Mouse (Mus musculus): Measurements from ENCODE around the gene B3gnt7. TPM values are rescaled to one million over a fixed set of nuclear protein-coding genes. Genes with fewer than 3 reads are reported as not detected.

Gene B3gnt7
- total RNA-seq (2021): under 1 TPM; 0.54 to 0.65 TPM
- long read RNA-seq, experiment 1, partial matches to known transcripts: 0 of 1 reads
- long read RNA-seq, experiment 1, other reads (novel, unspliced or antisense): 1 of 1 reads
- long read RNA-seq, experiment 2: 0 reads

DNA sequence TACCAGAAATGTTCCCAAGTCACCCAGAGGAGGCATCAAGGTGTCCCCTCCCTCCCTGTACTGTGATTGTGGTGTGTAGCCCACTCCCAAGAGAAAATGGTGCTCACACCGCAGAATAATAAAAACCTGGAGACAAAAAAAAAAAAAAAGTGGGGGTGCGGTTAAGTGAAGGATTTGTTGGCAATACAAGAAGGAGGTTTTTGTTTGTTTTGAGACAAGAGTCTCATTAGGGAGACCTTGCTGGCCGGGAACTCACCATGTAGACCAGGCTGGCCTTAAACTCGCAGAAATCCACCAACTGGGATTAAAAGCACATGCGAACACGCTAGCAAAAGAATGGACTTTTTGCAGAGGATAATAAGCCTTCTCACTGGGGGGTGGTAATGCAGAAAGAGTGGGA is at the start of gene B3gnt7:
TSS of gene B3gnt7 (plus strand) at position 301 of the 400 bp plus-strand sequence.
- DNase-seq (ENCODE audit: low spot score in 2 of 2): no peak

DNA sequence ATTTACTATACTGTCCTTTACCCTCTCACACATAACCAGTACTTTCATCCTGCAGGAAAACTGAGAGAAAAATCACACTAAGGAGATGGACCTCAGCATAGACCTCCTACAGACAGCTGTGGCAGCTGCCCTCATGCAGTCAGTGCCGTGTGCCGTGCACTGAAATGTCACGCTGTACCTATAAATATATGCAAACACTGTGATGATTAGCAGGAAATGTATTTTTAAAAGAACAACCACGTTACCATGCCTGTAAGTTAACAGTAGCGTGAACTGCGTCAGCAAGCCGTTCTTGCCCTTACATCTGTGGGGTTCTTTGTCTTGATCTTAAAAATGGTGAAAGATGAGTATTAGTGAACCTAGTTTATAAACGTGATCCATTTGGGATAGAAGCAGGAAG is 49.2 kb upstream of the B3gnt7 start:
- DNase-seq (ENCODE audit: low spot score in 2 of 2): no peak

- DNase-seq (ENCODE audit: low spot score in 2 of 2): no peak
Measured at GRCm38 (mm10) chr1:86256311-86256710, 46.3 kb upstream of the B3gnt7 start.

GRCm38 (mm10) chr1:86257228-86257627 is 45.4 kb upstream of the B3gnt7 start:
- DNase-seq (ENCODE audit: low spot score in 2 of 2): no peak

DNA sequence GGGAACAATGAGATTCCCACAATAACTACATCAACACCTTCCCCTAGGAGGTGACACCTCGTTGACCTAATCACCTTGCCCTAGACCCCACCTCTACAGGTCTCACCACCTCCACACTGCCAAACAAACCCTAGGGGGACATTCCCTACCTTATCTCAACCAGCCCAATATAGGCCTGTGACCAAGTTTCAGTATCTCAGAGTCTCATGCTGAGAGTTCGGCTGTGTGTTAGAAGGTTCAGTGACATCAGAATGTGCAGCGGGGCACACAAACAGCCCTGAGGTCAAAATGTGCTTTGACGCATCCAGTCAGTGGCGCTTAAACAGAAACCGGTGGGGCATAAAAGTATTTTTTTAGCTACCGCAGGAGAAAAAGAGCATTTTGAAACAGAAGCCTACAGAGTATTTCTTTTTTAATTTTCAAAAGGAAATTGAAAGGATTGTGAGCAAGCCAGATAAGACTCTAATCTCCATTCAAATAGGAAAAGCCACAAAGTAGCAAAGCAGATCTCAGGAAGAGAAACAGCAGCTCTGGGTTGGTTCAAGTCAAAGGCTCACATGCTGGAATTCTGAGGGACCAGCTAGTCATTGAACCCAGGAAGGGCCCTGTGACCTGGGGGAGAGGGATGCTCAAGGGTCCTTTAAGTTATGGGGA is 44.3 kb upstream of the B3gnt7 start:
- DNase-seq (ENCODE audit: low spot score in 2 of 2): no peak

- no peak for DNase-seq (ENCODE audit: low spot score in 2 of 2)
Measured at GRCm38 (mm10) chr1:86263564-86264339, 38.9 kb upstream of the B3gnt7 start.

DNA sequence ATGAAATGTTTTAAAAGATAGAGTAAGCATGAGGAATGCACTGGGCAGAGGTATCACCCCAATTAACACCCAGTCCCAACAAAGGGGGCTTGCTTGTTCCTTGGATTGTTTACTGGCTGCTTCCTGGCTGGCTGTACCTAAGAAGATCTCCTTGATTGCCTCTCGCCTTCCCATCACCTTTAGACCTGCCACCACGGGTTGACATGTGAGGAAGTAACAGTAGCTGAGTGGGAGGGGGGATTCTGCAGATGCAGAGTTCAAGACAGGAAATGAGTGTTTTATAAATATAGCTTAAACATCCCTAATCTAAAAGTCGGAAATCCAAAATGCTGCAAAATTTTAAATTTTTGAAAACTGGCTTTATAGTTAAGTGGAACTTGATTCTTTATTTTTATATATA is 37.6 kb upstream of the B3gnt7 start:
- no peak for DNase-seq (ENCODE audit: low spot score in 2 of 2)

GRCm38 (mm10) chr1:86268492-86269189 is 34.0 kb upstream of the B3gnt7 start:
- no peak for DNase-seq (ENCODE audit: low spot score in 2 of 2)

DNA sequence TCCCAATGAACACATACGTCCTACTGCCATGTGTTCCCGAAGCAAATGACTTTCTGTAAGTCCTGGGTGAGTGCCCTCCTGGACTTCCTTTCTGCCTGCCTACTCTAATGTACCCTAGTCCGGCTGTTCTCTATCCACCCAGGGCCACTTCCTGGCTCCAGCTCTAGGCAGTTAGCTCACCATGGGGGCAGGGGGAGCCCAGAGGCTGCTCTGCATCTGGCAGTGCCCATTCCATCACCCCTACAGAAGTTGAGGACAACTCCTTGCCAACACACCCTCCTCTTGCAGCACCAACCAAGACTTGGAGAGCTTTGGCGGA is 33.5 kb upstream of the B3gnt7 start:
- no peak for DNase-seq (ENCODE audit: low spot score in 2 of 2)

GRCm38 (mm10) chr1:86271707-86272106 is 30.9 kb upstream of the B3gnt7 start:
- no peak for DNase-seq (ENCODE audit: low spot score in 2 of 2)

- DNase-seq (ENCODE audit: low spot score in 2 of 2): no peak
Measured at GRCm38 (mm10) chr1:86277055-86277454, 25.6 kb upstream of the B3gnt7 start.

DNA sequence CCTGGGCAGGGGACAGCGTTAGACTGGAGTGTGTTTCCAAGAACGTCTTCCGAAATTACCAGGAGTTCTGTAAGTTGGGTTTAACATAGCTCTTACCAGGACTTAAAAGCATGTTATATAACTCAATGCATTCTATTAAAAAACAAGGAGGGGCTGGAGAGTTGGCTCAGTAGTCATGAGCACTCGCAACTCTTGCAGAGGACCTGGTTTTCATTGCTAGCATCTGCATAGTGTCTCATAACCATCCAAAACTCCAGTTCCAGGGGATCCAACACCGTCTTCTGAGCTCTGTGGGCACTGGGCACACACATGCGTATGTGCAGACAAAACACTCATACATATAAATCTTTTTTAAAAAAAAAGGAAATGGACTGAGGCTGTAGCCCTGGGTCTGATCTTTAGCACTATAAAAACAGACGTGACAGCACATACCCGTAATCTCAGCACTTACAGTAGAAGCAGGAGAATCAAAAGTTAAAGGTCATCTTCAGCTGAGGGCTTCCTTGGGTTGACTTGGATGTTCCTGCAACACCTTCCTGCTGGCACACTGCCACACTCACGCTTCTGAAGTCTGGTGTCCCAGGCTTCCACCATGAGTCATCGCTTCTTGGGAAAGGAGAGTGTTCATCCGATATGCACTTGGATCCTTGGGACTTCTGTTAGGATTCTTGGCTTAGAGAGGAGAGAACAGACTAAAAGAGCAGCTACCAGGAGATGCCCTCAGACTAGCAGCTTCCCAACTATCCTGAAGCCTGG is 20.7 kb upstream of the B3gnt7 start:
- no peak for DNase-seq (ENCODE audit: low spot score in 2 of 2)

DNA sequence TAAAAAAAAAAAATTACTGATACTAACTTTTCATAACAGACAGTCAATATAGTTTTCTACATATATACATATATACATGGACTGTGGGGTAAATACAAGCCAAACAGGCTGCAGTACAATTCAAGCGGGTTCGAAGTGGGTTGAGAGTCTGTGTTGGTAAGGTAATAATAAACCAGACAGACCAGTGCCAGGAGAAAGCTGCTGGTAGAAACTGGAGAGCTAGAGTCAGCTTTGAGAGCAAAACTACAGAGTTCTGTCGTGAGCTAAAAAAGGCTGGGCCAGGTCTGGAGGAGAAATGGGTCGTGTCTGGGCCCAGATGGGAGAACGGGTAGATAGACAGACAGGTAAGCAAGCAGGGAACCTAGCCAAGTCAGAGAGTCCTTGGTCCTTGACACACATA is 18.5 kb upstream of the B3gnt7 start:
- no peak for DNase-seq (ENCODE audit: low spot score in 2 of 2)

GRCm38 (mm10) chr1:86285295-86285694 is 17.3 kb upstream of the B3gnt7 start:
- no peak for DNase-seq (ENCODE audit: low spot score in 2 of 2)

GRCm38 (mm10) chr1:86287473-86287872 is 15.2 kb upstream of the B3gnt7 start:
- DNase-seq (ENCODE audit: low spot score in 2 of 2): no peak

GRCm38 (mm10) chr1:86290452-86290851 is 12.2 kb upstream of the B3gnt7 start:
- no peak for DNase-seq (ENCODE audit: low spot score in 2 of 2)

GRCm38 (mm10) chr1:86293091-86293490 is 9.5 kb upstream of the B3gnt7 start:
- DNase-seq (ENCODE audit: low spot score in 2 of 2): no peak

DNA sequence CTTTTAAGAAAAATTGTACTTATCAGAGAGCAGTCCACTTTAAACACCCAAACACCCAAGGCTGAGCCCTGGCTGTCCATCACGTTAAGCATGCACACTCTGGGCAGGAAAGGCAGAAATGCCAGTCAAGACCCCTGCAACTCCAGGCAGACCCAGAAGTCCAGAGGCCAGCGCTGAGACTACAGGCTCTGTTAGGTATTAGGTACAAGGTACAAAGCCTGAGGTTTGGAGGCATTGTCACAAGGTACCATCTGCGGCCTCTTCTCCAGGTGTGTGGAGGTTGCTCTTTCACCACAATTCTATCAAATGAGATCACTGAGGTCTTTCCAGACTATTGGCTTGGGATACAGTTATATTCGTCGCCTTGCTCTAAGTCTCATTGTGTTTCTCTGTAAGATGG is 8.8 kb upstream of the B3gnt7 start:
- no peak for DNase-seq (ENCODE audit: low spot score in 2 of 2)

GRCm38 (mm10) chr1:86294472-86294871 is 8.2 kb upstream of the B3gnt7 start:
- no peak for DNase-seq (ENCODE audit: low spot score in 2 of 2)

- no peak for DNase-seq (ENCODE audit: low spot score in 2 of 2)
Measured at GRCm38 (mm10) chr1:86300093-86300492, 2.5 kb upstream of the B3gnt7 start.

DNA sequence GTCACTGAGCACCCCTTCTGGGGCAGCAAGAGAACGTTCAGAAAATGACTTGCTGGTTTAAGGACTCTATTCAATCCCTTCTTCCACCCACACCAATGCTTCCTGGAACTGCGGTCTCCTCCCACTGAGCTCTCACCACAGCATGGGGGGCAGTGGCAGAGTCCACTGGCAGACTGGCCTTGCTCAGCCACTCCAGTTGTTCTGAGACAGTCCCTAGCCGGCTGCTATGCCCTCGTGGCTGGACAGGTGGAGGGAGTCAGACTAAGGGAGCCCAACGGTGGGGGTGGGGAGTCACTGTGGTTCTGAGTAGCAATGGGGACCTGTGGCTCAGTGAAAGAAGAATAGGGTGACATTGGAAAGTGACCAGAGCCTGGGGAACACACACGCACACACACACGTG is 1.9 kb upstream of the B3gnt7 start:
- no peak for DNase-seq (ENCODE audit: low spot score in 2 of 2)
